Mouse (Mus musculus) forebrain, postnatal 0 days (tissue): ENCODE results near the gene Prg3. TPM values are rescaled to one million over a fixed set of nuclear protein-coding genes. Genes with fewer than 3 reads are reported as not detected.

ENCODE experiments used
- ATAC-seq: fragments of 200-750 bp; cut with Nextera tagmentation; 2 replicates; pipeline ENCODE4 v1.8.0; 2017; ENCODE audit warnings: mild to moderate bottlenecking, moderate library complexity
- DNase-seq: peaks from one replicate; pipeline ENCODE4 v3.0.0-alpha.2; 2015
- H3K27ac ChIP-seq: fragments of 300-500 bp; sonication (generic); 2 replicates; pipeline ENCODE4 v1.5.1; 2014; ENCODE audit warnings: low read depth, mild to moderate bottlenecking, antibody characterized with exemption, low read length, moderate library complexity, mixed read lengths
- H3K27me3 ChIP-seq: fragments of 300-500 bp; sonication (generic); 2 replicates; pipeline ENCODE4 v1.6.1; 2014; ENCODE audit warnings: mild to moderate bottlenecking, low read length, mixed read lengths; ENCODE audit not compliant: insufficient read depth
- H3K36me3 ChIP-seq: fragments of 300-500 bp; sonication (generic); 2 replicates; pipeline ENCODE4 v1.6.1; 2014; ENCODE audit warnings: mild to moderate bottlenecking, moderate library complexity; ENCODE audit not compliant: insufficient read depth
- H3K4me1 ChIP-seq: fragments of 300-500 bp; sonication (generic); 2 replicates; pipeline ENCODE4 v1.6.1; 2014; ENCODE audit warnings: antibody characterized with exemption; ENCODE audit not compliant: insufficient read depth
- H3K4me2 ChIP-seq: fragments of 300-500 bp; sonication (generic); 2 replicates; pipeline ENCODE4 v1.6.1; 2014; ENCODE audit warnings: low read depth, mild to moderate bottlenecking, moderate library complexity
- H3K4me3 ChIP-seq: fragments of 300-500 bp; sonication (generic); 2 replicates; pipeline ENCODE4 v1.5.1; 2014; ENCODE audit warnings: low read depth, low read length, mixed read lengths
- H3K9ac ChIP-seq: fragments of 300-500 bp; sonication (generic); 2 replicates; pipeline ENCODE4 v1.6.1; 2014; ENCODE audit warnings: mild to moderate bottlenecking
- H3K9me3 ChIP-seq: fragments of 300-500 bp; sonication (generic); 2 replicates; pipeline ENCODE4 v1.6.1; 2016; ENCODE audit warnings: low read length
- CTCF ChIP-seq: sonication (generic); IDR thresholded peaks from 2 replicates; pipeline ENCODE4 v1.5.1; 2016; ENCODE audit warnings: antibody characterized with exemption, control low read depth, low read depth
- WGBS: fragments of 180-500 bp; shearing (Covaris S2); extraction: QIAGEN DNeasy Blood & Tissue Kit; methylation state at CpG from one replicate; pipeline ENCODE4 v1.1.7; 2014; 5-methylcytosine and 5-hydroxymethylcytosine counted together
- polyA plus RNA-seq: library from polyadenylated mRNA; unstranded; fragments of >200 nt; fragmentation: Nextera tagmentation; extraction: Ambion mirVana; gene quantifications from 2 replicates; pipeline ENCODE4 v1.2.1, GENCODE M21; 2015
- total RNA-seq: library from RNA; depleted of rRNA; stranded (reverse); fragments of >200 nt; gene quantifications from 2 replicates; pipeline ENCODE4 v1.2.3, GENCODE M21; 2014

The Prg3 gene
- total and polyA plus RNA-seq, 2 experiments from 2014 or later: not detected

GRCm38 (mm10) chr2:84948252-84948651, 39.8 kb upstream of the Prg3 start:
- WGBS: 90% methylated on average over 7 of the region's 7 CpGs
- Histone ChIP-seq H3K9me3 (no peaks in the 10 kb centered on the region), H3K9ac (no peak overlapping the region), H3K4me3 (no peak overlapping the region), H3K36me3 (no peaks in the 10 kb centered on the region), H3K27ac (peak overlapping the region; percentile 37), H3K27me3 (no peaks in the 10 kb centered on the region), H3K4me2 (no peak overlapping the region), H3K4me1 (no peaks in the 10 kb centered on the region)
- DNase-seq (no peak), ATAC-seq (no peak)
- no peak for TF ChIP-seq CTCF

DNA sequence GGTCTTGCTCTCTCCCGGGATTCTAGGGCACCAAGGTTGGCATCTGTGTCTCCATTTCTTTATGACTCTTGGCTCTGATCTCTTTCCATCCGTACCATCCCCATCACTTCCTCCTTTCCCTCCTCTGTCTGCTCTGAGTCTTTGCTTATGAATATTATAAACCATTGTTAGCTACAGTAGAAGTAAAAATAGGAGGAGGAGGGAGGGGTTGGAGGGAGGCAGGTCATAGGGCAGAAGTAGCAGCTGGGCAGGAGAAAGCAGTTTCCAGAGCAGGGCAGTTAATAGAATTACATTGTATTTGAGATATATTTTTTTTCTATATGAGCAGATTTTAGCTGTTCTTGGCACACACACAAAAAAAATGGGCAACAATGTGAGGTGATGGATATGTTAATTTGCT, 39.3 kb upstream of the Prg3 start:
- Histone ChIP-seq H3K36me3 (no peaks in the 10 kb centered on the region), H3K27ac (peak overlapping the region; percentile 37; the same call in 1 of the 2 replicates), H3K4me1 (no peaks in the 10 kb centered on the region), H3K27me3 (no peaks in the 10 kb centered on the region), H3K9ac (no peak overlapping the region), H3K4me3 (no peak overlapping the region), H3K9me3 (no peaks in the 10 kb centered on the region), H3K4me2 (no peak overlapping the region)
- peak; percentile 56 for DNase-seq
- peak; percentile 56 for ATAC-seq
- no peak for TF ChIP-seq CTCF
- 68% methylated on average over 2 of the region's 2 CpGs for WGBS

- Histone ChIP-seq H3K9ac (no peak overlapping the region), H3K27ac (no peak overlapping the region), H3K4me1 (no peaks in the 10 kb centered on the region), H3K36me3 (no peaks in the 10 kb centered on the region), H3K4me2 (no peak overlapping the region), H3K4me3 (no peak overlapping the region), H3K9me3 (no peaks in the 10 kb centered on the region), H3K27me3 (no peaks in the 10 kb centered on the region)
- TF ChIP-seq CTCF: no peak
- DNase-seq (no peak), ATAC-seq (no peak)
- 91% methylated on average over 8 of the region's 8 CpGs for WGBS
Measured at GRCm38 (mm10) chr2:84951027-84951426, 37.0 kb upstream of the Prg3 start.

DNA sequence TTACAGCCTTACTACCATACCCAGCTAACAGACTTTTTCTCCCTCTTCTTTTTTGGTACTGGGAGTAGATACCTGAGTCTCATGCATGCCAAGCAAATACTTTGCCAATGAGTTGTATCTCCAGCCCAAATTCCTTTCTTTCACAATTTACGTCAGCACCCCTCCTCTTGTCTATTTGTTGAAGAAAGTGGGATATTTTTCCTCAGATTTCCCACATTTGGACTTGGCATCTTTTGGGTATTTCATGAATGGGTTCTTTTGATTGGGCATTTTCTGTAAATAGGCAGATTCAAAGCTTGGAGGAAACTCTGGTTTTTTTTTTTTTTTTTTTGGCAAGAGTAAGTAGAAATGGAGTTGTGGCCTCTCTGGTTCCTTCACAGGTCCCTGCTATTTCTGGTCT, 35.8 kb upstream of the Prg3 start:
- H3K4me1 ChIP-seq: no peaks in the 10 kb centered on the region
- no peak overlapping the region for H3K4me3 ChIP-seq
- ATAC-seq: no peak
- H3K4me2 ChIP-seq: no peak overlapping the region
- no peak for TF ChIP-seq CTCF
- H3K27me3 ChIP-seq: no peaks in the 10 kb centered on the region
- H3K9me3 ChIP-seq: no peaks in the 10 kb centered on the region
- no peaks in the 10 kb centered on the region for H3K36me3 ChIP-seq
- H3K9ac ChIP-seq: no peak overlapping the region
- WGBS: 60% methylated on average over 1 of the region's 1 CpGs
- DNase-seq: no peak
- no peak overlapping the region for H3K27ac ChIP-seq

DNA sequence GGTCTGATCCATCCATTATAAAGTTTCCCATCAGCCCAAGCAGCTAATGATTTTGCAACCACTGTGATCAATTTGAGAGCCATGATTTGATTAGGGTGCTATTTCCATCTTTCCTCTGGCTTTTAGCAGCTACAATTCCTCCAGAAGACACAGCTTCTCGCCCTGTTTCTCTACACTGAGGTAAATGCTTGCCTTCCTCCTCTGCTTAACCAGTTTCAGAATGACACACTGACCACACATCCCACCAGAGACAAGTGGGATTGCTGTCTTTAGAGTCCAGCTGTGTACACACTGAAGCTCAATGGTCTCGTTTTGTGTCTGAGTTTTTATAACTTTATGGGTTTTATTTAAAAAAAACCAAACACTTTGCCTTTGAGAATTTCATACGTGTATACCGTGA, 35.3 kb upstream of the Prg3 start:
- H3K4me1 ChIP-seq: no peaks in the 10 kb centered on the region
- H3K27me3 ChIP-seq: no peaks in the 10 kb centered on the region
- DNase-seq (no peak), ATAC-seq (no peak)
- H3K9me3 ChIP-seq: no peaks in the 10 kb centered on the region
- no peaks in the 10 kb centered on the region for H3K36me3 ChIP-seq
- 79% methylated on average over 4 of the region's 4 CpGs for WGBS
- TF ChIP-seq CTCF: no peak
- H3K9ac ChIP-seq: no peak overlapping the region
- no peak overlapping the region for H3K4me3 ChIP-seq
- no peak overlapping the region for H3K27ac ChIP-seq
- no peak overlapping the region for H3K4me2 ChIP-seq

DNA sequence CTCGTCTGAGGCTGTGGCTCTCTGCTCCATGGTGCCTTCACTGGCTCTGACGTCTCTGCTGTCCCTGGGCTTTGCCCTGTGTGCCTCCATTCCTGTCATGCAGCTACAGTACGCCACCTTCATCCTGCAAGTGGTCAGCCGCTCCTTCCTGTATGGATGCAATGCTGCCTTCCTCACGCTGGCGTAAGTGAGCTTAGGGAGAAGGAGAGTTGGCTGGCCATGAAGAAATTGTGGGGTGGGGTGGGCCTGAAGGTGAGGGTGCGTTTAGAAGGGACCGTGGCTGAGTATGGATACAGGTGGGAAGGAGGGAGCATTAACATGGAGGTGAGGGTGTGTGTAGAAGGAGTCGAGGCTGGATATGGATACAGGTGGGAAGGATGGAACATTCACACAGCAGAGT, 32.6 kb upstream of the Prg3 start:
- H3K4me2 ChIP-seq: no peak overlapping the region
- TF ChIP-seq CTCF: no peak
- H3K27ac ChIP-seq: no peak overlapping the region
- H3K9me3 ChIP-seq: no peaks in the 10 kb centered on the region
- H3K27me3 ChIP-seq: no peaks in the 10 kb centered on the region
- 91% methylated on average over 9 of the region's 9 CpGs for WGBS
- H3K4me1 ChIP-seq: no peaks in the 10 kb centered on the region
- ATAC-seq (no peak), DNase-seq (no peak)
- H3K4me3 ChIP-seq: no peak overlapping the region
- no peak overlapping the region for H3K9ac ChIP-seq
- H3K36me3 ChIP-seq: no peaks in the 10 kb centered on the region

DNA sequence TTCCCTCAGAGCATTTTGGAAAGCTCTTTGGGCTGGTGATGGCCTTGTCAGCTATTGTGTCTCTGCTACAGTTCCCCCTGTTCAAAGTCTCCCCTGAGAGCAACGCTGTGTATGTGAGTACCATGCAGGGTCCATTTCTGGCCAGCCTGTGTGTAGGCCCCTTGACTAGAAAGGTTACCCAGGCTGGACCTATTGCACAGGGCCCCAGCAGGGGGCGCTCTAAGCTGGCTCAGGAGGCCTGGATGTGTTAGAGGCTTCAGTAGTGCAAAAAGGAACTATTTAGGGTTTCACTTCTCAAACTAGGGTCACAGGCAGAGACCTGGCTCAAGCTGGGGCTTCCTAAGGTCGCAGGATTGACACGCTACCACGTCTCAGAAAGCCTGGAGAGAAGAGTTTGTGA, 31.7 kb upstream of the Prg3 start:
- H3K4me1 ChIP-seq: no peaks in the 10 kb centered on the region
- H3K36me3 ChIP-seq: no peaks in the 10 kb centered on the region
- no peak overlapping the region for H3K4me2 ChIP-seq
- ATAC-seq (0 out of 2 replicates have a peak, but pooled peaks have one; percentile 32), DNase-seq (no peak)
- peak; percentile 64 for TF ChIP-seq CTCF
- H3K9ac ChIP-seq: no peak overlapping the region
- no peaks in the 10 kb centered on the region for H3K9me3 ChIP-seq
- H3K4me3 ChIP-seq: no peak overlapping the region
- 61% methylated on average over 5 of the region's 5 CpGs for WGBS
- H3K27ac ChIP-seq: no peak overlapping the region
- H3K27me3 ChIP-seq: no peaks in the 10 kb centered on the region

DNA sequence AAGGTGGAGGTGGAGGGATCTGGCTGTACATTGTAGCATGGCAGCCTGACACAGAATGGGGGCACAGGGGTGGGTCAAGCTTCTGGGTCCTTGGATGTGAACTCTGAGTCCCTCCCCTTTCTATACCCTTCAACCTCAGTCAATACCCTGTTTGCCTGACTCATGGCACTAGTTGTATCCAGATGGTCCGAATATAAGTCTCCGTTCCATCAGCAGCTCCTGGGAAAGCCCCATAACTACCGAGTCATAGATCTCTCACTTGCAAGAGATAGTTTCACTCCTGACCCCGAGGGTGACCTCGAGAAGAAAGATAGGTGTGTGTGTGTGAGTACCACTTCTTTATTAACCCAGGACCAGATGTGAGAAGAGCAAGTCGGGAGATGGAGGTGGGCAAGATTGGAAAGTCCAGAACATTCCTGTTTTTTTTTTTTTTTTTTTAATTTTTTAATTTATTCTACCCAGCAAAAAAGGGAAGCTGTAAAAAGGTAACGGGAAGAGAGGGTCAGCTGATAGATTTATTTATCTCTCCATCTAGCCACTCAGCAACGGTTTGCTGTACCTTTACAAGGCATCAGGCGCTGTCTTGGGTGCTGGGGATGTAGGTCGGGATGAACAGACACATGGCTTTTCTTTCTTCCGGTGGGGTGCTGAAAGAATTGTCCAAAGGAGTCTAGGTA, 29.3 kb upstream of the Prg3 start:
- Histone ChIP-seq H3K36me3 (no peaks in the 10 kb centered on the region), H3K27me3 (no peaks in the 10 kb centered on the region), H3K9me3 (no peaks in the 10 kb centered on the region), H3K4me3 (no peak overlapping the region), H3K27ac (no peak overlapping the region), H3K9ac (no peak overlapping the region), H3K4me1 (no peaks in the 10 kb centered on the region), H3K4me2 (no peak overlapping the region)
- 94% methylated on average over 11 of the region's 11 CpGs for WGBS
- no peak for TF ChIP-seq CTCF
- DNase-seq (no peak), ATAC-seq (no peak)
